Mouse (Mus musculus): ENCODE data around the gene Ctns.

Gene Ctns

GRCm38 (mm10) chr11:73194444-73194843 lies 4.4 kb downstream of the Ctns start:
- DNase-seq (ENCODE audit: low spot score in 2 of 2) = no peak

DNA sequence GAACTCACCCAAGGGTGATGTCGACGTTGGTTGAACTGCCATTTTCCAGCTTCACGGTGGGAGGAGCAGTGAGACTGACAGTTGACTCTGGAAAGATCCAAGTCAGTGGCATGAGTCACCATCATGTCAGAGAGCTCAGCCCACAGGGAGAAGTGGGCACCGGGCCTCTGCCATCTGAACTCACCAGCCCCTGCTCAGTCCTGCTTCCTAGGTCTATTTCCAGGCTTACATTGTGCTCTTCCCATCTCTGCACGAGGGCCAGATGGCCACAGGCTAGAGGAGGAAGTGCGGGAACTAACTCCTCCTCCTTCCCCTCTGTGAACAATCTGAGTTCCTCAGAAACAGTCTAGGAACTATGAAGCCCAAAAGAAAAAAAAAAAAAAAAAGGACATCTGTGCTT lies 5.8 kb downstream of the Ctns start:
- no peak for DNase-seq (ENCODE audit: low spot score in 2 of 2)

- no peak for DNase-seq (ENCODE audit: low spot score in 2 of 2)
Measured at GRCm38 (mm10) chr11:73187231-73187630, 11.6 kb downstream of the Ctns start.

- no peak for DNase-seq (ENCODE audit: low spot score in 2 of 2)
Measured at GRCm38 (mm10) chr11:73185872-73186615, 12.8 kb downstream of the Ctns start.

- no peak for DNase-seq (ENCODE audit: low spot score in 2 of 2)
Measured at GRCm38 (mm10) chr11:73177895-73178294, 20.9 kb downstream of the Ctns start.

GRCm38 (mm10) chr11:73177509-73177875 lies 21.4 kb downstream of the Ctns start:
- no peak for DNase-seq (ENCODE audit: low spot score in 2 of 2)

- DNase-seq (ENCODE audit: low spot score in 2 of 2) = peak; percentile 92 to 93
Measured at GRCm38 (mm10) chr11:73176608-73177508, 22.0 kb downstream of the Ctns start, which contains the start of the genes Emc6 and Tax1bp3. Gene Emc6 (minus strand): TSS chr11:73177037. Gene Tax1bp3 (plus strand): TSS chr11:73177083.

GRCm38 (mm10) chr11:73176186-73176585 lies 22.7 kb downstream of the Ctns start:
- no peak for DNase-seq (ENCODE audit: low spot score in 2 of 2)

DNA sequence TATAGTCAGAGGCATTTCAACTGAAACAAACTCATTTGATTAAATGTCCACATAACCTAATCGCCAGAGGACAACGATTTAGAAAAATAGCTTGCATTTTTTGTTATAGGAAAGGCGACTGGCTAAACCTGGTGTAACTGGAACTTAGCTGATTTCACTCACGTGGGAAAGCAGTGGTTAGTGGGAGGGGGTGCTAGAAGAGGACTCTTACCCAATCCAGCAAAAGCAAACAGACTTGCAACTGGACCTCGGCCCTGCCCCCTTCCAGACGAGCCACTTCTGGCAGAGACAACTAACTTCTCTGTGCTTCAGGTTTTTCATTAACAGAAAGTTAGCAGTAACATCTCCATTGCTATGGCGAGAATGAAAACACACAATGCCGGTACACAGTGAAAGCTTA lies 23.2 kb downstream of the Ctns start:
- DNase-seq (ENCODE audit: low spot score in 2 of 2) = no peak

DNA sequence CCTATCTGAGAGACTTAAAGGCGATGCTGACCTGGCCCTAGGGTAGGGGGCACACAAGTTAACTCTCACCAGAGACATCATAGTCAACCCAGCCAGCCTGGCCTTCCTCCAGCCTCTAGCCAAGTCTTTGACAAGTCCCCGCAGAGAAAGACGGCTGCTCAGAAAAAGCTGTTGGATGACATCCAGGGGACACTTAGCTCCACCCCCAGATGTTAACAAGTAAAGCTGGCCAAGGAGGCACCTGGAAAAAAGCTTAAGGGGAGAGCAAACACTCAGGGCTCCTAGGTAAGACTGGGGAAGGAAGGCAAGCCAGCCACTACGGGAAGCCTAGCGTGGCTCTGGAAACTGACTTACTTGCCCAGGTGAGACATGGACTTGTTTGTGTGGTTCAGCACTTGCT lies 26.7 kb downstream of the Ctns start:
- DNase-seq (ENCODE audit: low spot score in 2 of 2) = no peak

DNA sequence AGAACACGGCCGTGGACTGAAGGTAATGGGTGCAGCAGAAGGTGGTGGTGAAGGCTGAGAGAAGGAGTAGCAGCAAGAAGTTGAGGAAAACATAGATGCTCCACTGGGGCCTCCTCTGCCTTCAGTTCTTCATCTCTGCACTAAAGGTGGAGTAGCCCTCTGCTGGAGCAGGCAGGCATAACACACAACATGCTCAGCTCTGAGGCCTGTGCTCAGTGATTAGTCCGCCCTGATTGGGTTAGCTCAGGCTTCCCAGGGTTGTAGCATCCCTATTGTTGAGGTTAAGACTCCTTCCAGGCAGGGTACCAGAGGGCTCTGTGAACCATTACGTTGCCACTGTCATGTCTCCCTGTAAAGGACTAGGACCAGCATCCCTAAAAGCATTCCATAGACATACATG lies 29.6 kb downstream of the Ctns start:
- DNase-seq (ENCODE audit: low spot score in 2 of 2) = peak; percentile 36 to 64

- no peak for DNase-seq (ENCODE audit: low spot score in 2 of 2)
Measured at GRCm38 (mm10) chr11:73168576-73168975, 30.3 kb downstream of the Ctns start.

GRCm38 (mm10) chr11:73168071-73168470 lies 30.8 kb downstream of the Ctns start:
- DNase-seq (ENCODE audit: low spot score in 2 of 2) = no peak

DNA sequence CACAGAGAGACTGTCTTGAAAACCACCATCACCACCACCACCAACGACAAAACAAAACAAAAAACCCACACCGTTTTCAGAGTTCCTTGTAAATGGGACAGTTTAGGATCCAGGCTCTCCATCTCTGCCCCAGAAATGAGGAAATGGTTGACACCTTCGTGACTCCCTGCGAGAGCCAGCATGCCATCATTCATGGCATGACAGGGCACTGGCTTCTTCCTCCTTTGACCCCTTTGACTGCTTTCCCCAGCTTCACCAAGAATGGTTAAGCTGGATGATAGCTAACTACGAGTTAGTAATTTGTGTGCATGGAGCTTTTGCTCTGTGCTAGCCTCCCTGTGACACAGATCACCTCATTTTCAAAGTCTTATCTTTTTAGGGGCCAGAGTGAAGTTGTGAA lies 36.6 kb downstream of the Ctns start:
- no peak for DNase-seq (ENCODE audit: low spot score in 2 of 2)

DNA sequence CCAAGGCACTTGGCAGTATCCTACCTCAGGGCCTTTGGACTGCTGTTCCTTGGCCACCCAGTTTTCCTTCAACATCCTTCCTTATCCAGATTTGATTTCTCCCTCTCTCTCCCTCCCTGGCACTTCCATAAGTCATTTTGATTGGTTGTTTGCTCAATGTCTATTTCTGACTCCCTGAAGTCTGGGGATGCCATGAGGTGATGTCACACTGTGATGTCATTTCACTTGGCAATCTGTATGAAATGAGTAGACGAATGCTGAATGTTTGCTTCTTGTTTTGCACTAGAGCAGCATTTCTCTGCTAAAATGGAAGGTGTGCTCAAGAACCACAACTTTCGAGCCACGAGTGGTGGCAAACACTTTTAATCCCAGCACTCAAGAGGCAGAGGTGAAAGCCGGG lies 37.2 kb downstream of the Ctns start:
- DNase-seq (ENCODE audit: low spot score in 2 of 2) = no peak

DNA sequence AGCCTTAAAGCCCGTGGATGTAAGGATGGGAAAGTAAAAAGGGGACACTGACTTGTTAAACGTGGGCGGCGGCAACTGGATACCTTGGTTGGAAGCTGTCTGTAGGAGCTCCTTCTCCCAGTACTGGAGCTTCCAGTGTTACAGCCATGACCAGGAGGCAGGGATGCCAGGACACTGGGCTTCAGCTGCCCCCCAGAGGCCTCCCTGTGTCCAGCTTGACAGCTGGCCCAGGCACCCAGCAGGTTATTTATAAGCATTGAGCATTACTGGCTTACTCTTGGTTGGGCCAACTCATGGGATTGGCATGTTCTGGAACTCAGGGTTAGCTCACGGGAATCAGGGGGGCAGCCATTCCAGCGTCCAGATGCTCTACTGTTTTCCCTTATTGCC lies 38.0 kb downstream of the Ctns start:
- no peak for DNase-seq (ENCODE audit: low spot score in 2 of 2)

DNA sequence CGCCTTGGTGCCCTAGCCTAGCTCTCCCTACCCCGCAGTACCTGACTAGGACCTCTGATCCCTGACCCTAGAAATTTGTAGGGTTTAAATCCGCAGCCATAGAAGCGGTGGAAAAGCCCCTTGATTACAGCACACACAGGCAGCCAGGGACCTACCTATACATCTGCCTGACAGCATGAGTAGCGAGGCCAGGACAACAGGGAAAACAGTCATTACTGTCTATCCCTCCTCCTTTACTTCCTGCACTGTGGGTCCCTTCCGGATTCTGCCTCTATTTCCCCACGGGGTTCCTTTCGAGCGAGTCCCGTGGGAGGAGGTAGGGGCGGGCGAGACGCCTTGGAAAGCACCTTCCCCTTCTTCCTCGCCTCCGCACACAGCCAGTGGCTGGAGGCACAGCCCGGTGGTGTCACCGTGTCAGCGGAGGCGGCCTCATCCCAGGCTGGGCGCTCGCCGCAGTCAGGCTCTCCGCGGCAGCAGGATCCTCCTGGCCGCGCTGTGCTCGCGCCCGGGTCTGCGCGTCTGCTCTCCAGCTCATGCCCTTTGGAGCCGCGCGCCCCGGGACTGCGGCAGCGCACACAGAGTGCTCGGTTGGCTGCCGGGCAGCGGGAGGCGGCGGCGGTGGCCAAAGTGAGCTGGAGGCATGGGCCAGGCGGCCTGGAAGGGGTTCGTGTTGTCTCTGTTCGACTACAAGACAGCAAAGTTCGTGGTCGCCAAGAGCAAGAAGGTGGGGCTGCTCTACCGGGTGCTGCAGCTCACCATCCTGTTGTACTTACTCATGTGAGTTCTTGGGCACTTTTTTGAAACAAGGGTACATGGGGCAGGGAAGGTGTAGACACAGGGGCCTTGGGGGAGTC lies 38.7 kb downstream of the Ctns start, which contains the start of gene P2rx5:
TSS of gene P2rx5 (plus strand) at position 465 of the 854 bp plus-strand sequence.
- no peak for DNase-seq (ENCODE audit: low spot score in 2 of 2)

DNA sequence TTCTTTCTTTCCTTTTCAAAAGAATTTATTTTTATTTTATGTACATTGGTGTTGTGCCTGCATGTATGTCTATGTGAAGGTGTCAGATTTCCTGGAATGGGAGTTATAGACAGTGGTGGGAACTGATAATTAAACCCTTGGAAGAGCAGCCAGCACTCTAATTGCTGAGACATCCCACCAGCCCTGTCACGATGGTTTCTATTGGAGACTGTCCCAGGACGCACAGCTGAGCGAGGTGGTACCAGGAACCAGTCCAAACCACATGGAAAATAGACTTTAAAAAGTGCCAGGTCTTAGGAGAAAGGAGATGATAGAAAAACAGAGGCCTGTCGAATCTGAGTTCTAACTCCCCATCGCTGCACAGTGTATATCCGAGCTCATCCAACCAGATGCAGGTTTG lies 43.8 kb downstream of the Ctns start:
- DNase-seq (ENCODE audit: low spot score in 2 of 2) = no peak

DNA sequence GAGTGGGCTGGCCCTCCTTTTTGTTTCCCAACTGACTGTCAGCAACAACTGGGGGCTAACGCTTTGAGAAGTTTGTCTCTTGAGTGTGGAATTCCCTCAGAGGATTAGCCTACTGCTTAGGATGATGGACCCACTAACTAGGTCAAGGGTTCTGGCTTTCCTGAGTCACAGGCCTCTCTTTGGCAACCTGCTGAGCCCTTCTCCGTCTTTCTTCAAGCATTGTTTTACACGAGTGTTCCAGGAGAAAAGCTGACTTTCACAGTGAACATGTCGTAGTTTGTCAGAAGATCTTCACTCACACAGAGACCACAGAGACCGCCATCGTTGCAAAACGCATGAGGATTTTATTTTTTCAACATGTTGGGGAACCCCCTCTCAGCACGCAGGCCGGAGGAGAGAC lies 50.6 kb downstream of the Ctns start:
- no peak for DNase-seq (ENCODE audit: low spot score in 2 of 2)

- DNase-seq (ENCODE audit: low spot score in 2 of 2) = no peak
Measured at GRCm38 (mm10) chr11:73146975-73147365, 51.9 kb downstream of the Ctns start.

DNA sequence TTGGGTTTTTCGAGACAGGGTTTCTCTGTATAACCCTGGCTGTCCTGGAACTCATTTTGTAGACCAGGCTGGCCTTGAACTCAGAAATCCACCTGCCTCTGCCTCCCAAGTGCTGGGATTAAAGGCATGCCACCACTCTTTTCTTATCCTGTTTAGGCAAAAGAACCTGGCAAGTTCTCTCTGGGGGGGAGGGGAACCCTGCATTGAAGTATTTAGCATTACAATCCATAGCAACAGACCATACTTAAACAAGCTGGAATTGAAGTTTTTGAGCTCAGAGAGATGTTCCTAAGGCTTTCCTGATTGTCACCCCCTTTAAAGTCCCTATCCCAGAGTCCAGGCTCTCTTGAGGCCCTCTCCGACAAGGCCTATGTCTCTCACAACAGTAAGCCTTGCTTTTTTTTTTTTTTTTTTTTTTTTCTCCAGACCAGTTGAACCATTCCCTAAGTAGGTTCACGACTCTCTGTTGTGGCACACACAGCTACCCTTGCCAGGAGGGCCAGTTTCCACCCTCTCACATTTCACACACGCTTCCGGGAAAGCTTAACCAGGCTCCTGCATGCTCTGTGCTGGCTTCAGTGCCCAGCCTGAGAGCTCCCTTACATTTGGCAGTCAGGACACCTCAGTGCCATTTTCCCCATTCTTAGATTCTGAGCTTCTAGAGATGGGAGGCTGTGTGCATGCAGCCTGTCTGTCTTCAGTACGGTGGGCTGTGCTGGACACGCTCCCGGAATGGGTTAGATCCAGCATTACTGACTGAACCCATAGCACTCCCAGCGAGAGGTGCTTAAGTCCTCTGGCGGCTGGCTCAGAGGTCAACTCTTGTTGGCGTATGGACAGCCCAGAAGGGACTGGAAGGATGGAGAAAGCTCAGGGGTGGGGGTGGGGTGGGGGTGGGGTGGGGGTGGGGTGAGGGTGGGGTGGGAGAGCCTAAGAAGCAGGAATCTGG lies 52.5 kb downstream of the Ctns start:
- DNase-seq (ENCODE audit: low spot score in 2 of 2) = no peak

All from frontal cortex, postnatal 36 days (tissue).